Mouse (Mus musculus): ENCODE measurements around the gene Zfp57.

DNA sequence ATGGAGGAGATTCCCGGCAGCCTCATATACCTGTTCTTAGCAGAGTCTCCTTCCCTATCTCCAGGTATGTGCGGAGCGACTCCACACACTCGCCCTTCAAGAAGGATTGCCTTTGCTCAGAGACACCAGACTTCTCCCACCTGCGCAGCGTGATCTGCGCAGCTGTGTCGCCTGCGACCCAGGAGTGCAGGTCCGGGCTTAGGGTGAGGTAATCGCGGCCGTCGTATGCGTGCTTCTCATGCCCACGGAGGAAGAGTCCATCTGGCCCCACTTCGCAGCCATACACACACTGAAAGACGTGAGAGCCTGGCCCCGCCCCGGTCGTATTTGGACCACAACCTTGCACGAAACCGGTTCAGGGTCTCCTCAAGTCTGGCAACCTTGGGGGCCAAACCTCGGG, 12.5 kb upstream of the Zfp57 start:
- TF ChIP-seq POLR2A (IDR thresholded peaks at IDR 0.05; ENCODE audit: insufficient read length, low read depth) (no peak), USF1 (IDR thresholded peaks at IDR 0.05; ENCODE audit: low read depth) (no peak), TCF12 (IDR thresholded peaks at IDR 0.05; ENCODE audit: insufficient read depth, poor library complexity, severe bottlenecking) (no peak), MAX (IDR thresholded peaks at IDR 0.05; ENCODE audit: low read depth) (no peak), CEBPB (IDR thresholded peaks at IDR 0.05; ENCODE audit: insufficient read depth, poor library complexity, severe bottlenecking) (no peak), POLR2AphosphoS2 (IDR thresholded peaks at IDR 0.05; ENCODE audit: insufficient read length, low read depth) (no peak), SRF (IDR thresholded peaks at IDR 0.05; ENCODE audit: control insufficient read depth, insufficient read length, low read depth) (no peak), E2F4 (IDR thresholded peaks at IDR 0.05; ENCODE audit: insufficient read depth) (no peak), REST (IDR thresholded peaks at IDR 0.05; ENCODE audit: insufficient read depth, insufficient read length) (no peak), MYOG (IDR thresholded peaks at IDR 0.05; ENCODE audit: control insufficient read depth in 1 of 3, insufficient read depth in 1 of 3, insufficient read length in 2 of 3, low read depth in 2 of 3) (no peak), TCF3 (IDR thresholded peaks at IDR 0.05; ENCODE audit: insufficient read length, low read depth) (no peak)
